Mouse (Mus musculus) adrenal gland, postnatal 36 days (tissue): ENCODE measurements at regions not wholly inside any gene's neighbourhood (a gene's known extent, or its start where the extent isn't known, plus 50 kb on each side); places are given as distances from the start of the nearest gene placed in this dataset.

Experiments
- DNase-seq, 2 experiments: peaks; one replicate each; pipeline ENCODE4 v3.0.0; 2021; ENCODE audit warnings: mixed read lengths in 1 of 2

GRCm38 (mm10) chr15:41154551-41155151 lies 1020.5 kb downstream of the 9330182O14Rik start:
- no peak for DNase-seq

DNA sequence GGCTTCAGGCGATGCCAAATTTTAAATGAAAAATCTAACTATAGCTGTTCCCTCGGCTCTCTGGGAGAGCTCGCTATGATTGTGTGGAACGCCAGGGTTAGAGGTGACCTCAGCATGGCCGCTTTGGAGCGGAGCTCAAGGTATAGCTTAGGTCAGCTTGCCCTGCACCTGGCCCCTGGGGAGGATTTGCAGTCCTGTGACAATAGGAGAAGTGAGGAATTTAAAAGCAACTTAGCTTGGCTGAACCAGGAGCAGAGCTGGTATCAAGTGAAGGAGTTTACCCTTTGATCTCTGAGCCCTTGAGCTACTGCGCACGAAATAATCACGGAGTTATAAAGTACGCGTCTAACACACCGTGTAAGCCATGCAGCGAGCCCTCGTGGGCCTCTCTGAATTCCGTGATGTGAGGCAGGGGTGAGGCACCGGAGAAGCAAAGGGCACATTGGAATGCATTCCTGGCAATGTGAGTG lies 1021.0 kb downstream of the 9330182O14Rik start:
- no peak for DNase-seq

- DNase-seq = no peak
These were observed 1023.6 kb downstream of the 9330182O14Rik start for GRCm38 (mm10) chr15:41157802-41158201.

DNA sequence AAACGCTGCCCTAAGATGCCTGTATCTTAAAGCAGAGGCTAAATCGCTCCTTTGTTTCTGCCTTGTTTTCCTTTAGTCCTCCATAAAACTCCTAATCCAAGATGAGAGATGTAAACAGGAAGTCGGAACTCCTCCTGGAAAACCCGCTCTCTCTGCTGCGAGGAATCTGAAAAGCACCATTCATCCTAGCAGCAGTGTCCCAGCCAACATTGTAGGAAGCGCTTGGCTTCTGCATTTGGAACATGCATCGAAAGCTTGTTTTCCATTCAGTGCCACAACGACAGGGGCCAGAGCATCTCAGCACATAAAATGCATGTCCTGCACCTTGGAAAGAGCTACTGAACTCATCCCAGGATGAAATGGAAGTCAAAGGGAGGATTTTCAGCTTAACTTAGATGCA lies 1028.1 kb downstream of the 9330182O14Rik start:
- no peak for DNase-seq

- peak; percentile 21 to 48 for DNase-seq
These were observed 1028.6 kb downstream of the 9330182O14Rik start for GRCm38 (mm10) chr15:41162793-41163192.

DNA sequence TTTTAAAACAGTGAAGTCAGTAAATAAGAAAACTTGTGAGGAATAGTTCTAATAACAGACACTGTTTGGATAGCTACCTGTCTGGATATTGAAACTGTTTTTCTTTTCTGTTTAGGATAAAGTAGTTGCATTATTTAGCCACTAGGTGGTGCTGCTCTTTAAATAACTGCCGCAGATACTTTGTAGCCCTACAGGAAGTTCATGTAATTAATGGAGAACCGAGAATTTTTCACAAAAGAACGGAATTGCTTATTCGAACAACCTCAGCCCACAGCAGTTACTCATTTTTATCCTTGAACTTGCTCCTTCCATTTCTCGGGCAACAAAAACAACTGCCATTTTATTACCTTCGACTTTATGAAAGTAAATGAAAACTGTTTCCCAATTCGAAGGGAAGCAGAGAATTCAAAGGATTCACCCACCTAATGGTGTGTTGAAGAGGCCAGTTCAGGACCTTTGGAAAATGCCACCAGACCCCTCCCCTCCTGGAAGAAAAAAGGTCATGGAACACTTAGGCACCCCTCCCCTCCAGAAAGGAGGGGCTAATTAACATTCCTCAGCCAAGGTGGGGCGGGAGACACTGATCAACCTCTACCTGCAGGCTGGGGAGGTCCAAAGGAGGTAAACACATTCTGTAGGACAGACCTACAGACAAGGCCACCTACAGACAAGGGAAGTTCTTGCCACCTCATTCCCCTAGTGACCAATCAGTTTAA lies 1029.6 kb downstream of the 9330182O14Rik start:
- DNase-seq = peak in 1 of 2 experiments; percentile 11

DNA sequence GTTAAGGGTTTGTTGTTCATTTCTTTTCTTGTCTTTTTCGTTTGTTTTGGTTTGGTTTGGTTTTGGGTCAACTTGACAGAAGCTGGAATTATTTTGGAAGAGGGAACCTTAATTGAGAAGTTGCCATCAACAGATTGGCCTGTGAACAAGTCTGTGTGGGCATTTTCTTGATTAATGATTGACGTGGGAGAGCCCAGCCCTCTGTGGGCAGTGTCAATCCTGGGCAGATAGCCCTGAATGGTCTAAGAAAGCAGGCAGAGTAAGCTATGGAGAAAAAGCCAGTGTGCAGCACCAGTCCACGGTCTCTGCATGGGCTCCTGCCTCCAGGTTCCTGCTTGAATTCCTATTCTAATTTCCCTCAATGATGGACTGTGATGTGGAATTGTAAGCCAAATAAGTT lies 1031.4 kb downstream of the 9330182O14Rik start:
- no peak for DNase-seq

- no peak for DNase-seq
These were observed 1056.6 kb downstream of the 9330182O14Rik start for GRCm38 (mm10) chr15:41190792-41191191.

DNA sequence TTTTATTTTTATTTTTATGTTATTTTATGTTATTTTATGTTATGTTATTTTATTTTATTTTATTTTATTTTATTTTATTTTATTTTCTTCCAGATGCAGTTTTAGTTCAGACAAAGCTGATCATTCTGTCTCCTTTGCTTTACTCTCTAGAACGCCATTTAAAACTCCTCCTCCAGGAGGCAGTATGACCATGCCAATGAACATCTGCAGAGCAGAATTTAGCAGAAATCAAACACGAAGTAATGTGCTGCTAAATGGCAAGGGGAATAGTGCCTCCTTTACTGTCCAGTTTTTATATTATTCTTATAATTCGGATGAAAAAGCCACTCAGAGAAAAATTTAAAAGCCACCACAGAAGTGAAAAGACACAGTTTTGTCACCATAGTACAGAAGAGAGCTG lies 1059.1 kb downstream of the 9330182O14Rik start:
- DNase-seq = peak; percentile 66 to 74

GRCm38 (mm10) chr15:41223801-41224200 lies 1089.6 kb downstream of the 9330182O14Rik start:
- no peak for DNase-seq

DNA sequence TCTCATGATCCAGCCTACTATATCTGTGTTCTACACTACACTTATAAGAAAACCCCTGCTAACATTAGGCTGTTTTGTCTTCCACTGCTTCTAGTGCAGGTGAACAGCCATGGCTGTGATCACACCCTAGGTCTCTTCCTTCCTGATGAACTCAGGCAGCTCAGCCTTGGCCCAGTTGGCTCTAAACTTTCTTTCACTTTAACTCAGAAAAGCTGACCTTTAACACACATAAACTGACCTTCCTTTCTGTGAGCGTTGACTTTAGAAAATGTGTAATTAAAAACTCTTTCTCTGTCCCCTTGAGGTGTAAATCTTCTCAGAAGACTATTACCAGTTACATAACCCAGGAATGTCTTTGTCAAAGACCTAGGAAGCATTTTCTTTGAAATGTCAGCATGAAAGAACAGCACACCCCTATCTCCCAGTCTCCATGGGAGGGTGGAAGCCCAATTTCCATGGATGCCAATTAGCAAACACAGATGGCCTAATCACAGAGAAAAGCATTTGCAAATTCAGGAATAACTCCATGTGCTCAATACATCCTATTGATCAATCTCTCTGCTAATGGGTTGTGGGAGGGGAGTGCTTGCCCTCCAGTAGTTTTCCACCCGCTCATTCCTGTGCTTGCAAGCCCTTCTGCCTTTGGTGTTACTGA lies 1098.4 kb downstream of the 9330182O14Rik start:
- DNase-seq = peak; percentile 31 to 38
